Mouse (Mus musculus): ENCODE measurements at regions not wholly inside any gene's neighbourhood (a gene's known extent, or its start where the extent isn't known, plus 50 kb on each side); places are given as distances from the start of the nearest gene placed in this dataset.

- no peak overlapping the region for H3K4me3 ChIP-seq
- H3K9me3 ChIP-seq: no peaks in the 10 kb centered on the region
- H3K27me3 ChIP-seq (replicated peaks): no peaks in the 10 kb centered on the region
- H3K4me1 ChIP-seq: no peaks in the 10 kb centered on the region
- H3K4me2 ChIP-seq: no peak overlapping the region
- H3K9ac ChIP-seq: no peak overlapping the region
- no peak for ATAC-seq (ENCODE audit: extremely low read depth, insufficient number of reproducible peaks, low FRiP score, low TSS enrichment)
- H3K27ac ChIP-seq (replicated peaks): no peak overlapping the region
- H3K36me3 ChIP-seq: no peaks in the 10 kb centered on the region
- 61% methylated on average over 5 of the region's 5 CpGs for WGBS
Measured at GRCm38 (mm10) chr5:47115882-47116281, 867.1 kb upstream of the Slit2 start.

GRCm38 (mm10) chr5:47095703-47096102 lies 887.2 kb upstream of the Slit2 start:
- no peak overlapping the region for H3K4me3 ChIP-seq
- H3K36me3 ChIP-seq: no peaks in the 10 kb centered on the region
- H3K4me1 ChIP-seq: no peaks in the 10 kb centered on the region
- H3K4me2 ChIP-seq: no peak overlapping the region
- no peaks in the 10 kb centered on the region for H3K27me3 ChIP-seq (replicated peaks)
- ATAC-seq (ENCODE audit: extremely low read depth, insufficient number of reproducible peaks, low FRiP score, low TSS enrichment): no peak
- H3K9ac ChIP-seq: no peak overlapping the region
- H3K27ac ChIP-seq (replicated peaks): no peak overlapping the region
- no peaks in the 10 kb centered on the region for H3K9me3 ChIP-seq

- Histone ChIP-seq H3K9ac (no peak overlapping the region), H3K4me1 (no peaks in the 10 kb centered on the region), H3K9me3 (no peaks in the 10 kb centered on the region), H3K27me3 (replicated peaks) (no peaks in the 10 kb centered on the region), H3K4me2 (no peak overlapping the region), H3K4me3 (no peak overlapping the region), H3K27ac (replicated peaks) (no peak overlapping the region), H3K36me3 (no peaks in the 10 kb centered on the region)
- no peak for ATAC-seq (ENCODE audit: extremely low read depth, insufficient number of reproducible peaks, low FRiP score, low TSS enrichment)
- 70% methylated on average over 3 of the region's 3 CpGs for WGBS
Measured at GRCm38 (mm10) chr5:47052942-47053341, 930.0 kb upstream of the Slit2 start.

- WGBS: 45% methylated on average over 1 of the region's 1 CpGs
- Histone ChIP-seq H3K36me3 (no peaks in the 10 kb centered on the region), H3K4me2 (no peak overlapping the region), H3K27me3 (replicated peaks) (no peaks in the 10 kb centered on the region), H3K9ac (no peak overlapping the region), H3K9me3 (no peaks in the 10 kb centered on the region), H3K4me3 (no peak overlapping the region), H3K27ac (replicated peaks) (no peak overlapping the region), H3K4me1 (no peaks in the 10 kb centered on the region; the same call in 1 of the 2 replicates)
- ATAC-seq (ENCODE audit: extremely low read depth, insufficient number of reproducible peaks, low FRiP score, low TSS enrichment): no peak
Measured at GRCm38 (mm10) chr5:47036752-47037151, 946.2 kb upstream of the Slit2 start.

- no peaks in the 10 kb centered on the region; the same call in 1 of the 2 replicates for H3K4me1 ChIP-seq
- no peak overlapping the region for H3K4me2 ChIP-seq
- H3K36me3 ChIP-seq: no peaks in the 10 kb centered on the region
- ATAC-seq (ENCODE audit: extremely low read depth, insufficient number of reproducible peaks, low FRiP score, low TSS enrichment): no peak
- no peaks in the 10 kb centered on the region for H3K9me3 ChIP-seq
- H3K4me3 ChIP-seq: no peak overlapping the region
- WGBS: 58% methylated on average over 7 of the region's 7 CpGs
- H3K9ac ChIP-seq: no peak overlapping the region
- H3K27me3 ChIP-seq (replicated peaks): no peaks in the 10 kb centered on the region
- no peak overlapping the region for H3K27ac ChIP-seq (replicated peaks)
Measured at GRCm38 (mm10) chr5:47034021-47034420, 948.9 kb upstream of the Slit2 start.

- no peaks in the 10 kb centered on the region for H3K4me1 ChIP-seq
- H3K27me3 ChIP-seq (replicated peaks): no peaks in the 10 kb centered on the region
- H3K9ac ChIP-seq: no peak overlapping the region
- H3K27ac ChIP-seq (replicated peaks): no peak overlapping the region
- H3K36me3 ChIP-seq: no peaks in the 10 kb centered on the region
- ATAC-seq (ENCODE audit: extremely low read depth, insufficient number of reproducible peaks, low FRiP score, low TSS enrichment): no peak
- H3K9me3 ChIP-seq: no peaks in the 10 kb centered on the region
- no peak overlapping the region for H3K4me3 ChIP-seq
- H3K4me2 ChIP-seq: no peak overlapping the region
Measured at GRCm38 (mm10) chr5:47014351-47014750, 968.6 kb upstream of the Slit2 start.

- Histone ChIP-seq H3K36me3 (no peaks in the 10 kb centered on the region), H3K4me2 (no peak overlapping the region), H3K4me3 (no peak overlapping the region), H3K27me3 (replicated peaks) (no peaks in the 10 kb centered on the region), H3K9me3 (no peaks in the 10 kb centered on the region), H3K4me1 (no peaks in the 10 kb centered on the region), H3K27ac (replicated peaks) (no peak overlapping the region), H3K9ac (no peak overlapping the region)
- no peak for ATAC-seq (ENCODE audit: extremely low read depth, insufficient number of reproducible peaks, low FRiP score, low TSS enrichment)
- 33% methylated on average over 4 of the region's 4 CpGs for WGBS
Measured at GRCm38 (mm10) chr5:46992557-46992956, 990.4 kb upstream of the Slit2 start.

GRCm38 (mm10) chr5:46986519-46986918 lies 996.4 kb upstream of the Slit2 start:
- Histone ChIP-seq H3K4me2 (no peak overlapping the region), H3K27me3 (replicated peaks) (no peaks in the 10 kb centered on the region), H3K27ac (replicated peaks) (no peak overlapping the region), H3K9me3 (no peaks in the 10 kb centered on the region), H3K36me3 (no peaks in the 10 kb centered on the region), H3K4me1 (no peaks in the 10 kb centered on the region), H3K4me3 (no peak overlapping the region), H3K9ac (no peak overlapping the region)
- no peak for ATAC-seq (ENCODE audit: extremely low read depth, insufficient number of reproducible peaks, low FRiP score, low TSS enrichment)
- 75% methylated on average over 2 of the region's 2 CpGs for WGBS

GRCm38 (mm10) chr5:46980326-46980725 lies 1002.6 kb upstream of the Slit2 start:
- 62% methylated on average over 2 of the region's 2 CpGs for WGBS
- Histone ChIP-seq H3K9me3 (no peaks in the 10 kb centered on the region), H3K4me3 (no peak overlapping the region), H3K4me2 (no peak overlapping the region), H3K9ac (no peak overlapping the region), H3K4me1 (no peaks in the 10 kb centered on the region), H3K27me3 (replicated peaks) (no peaks in the 10 kb centered on the region), H3K27ac (replicated peaks) (no peak overlapping the region), H3K36me3 (no peaks in the 10 kb centered on the region)
- no peak for ATAC-seq (ENCODE audit: extremely low read depth, insufficient number of reproducible peaks, low FRiP score, low TSS enrichment)

GRCm38 (mm10) chr5:46968870-46969436 lies 1014.0 kb upstream of the Slit2 start:
- Histone ChIP-seq H3K36me3 (no peaks in the 10 kb centered on the region), H3K27ac (replicated peaks) (no peak overlapping the region), H3K9me3 (no peaks in the 10 kb centered on the region), H3K27me3 (replicated peaks) (no peaks in the 10 kb centered on the region), H3K4me3 (no peak overlapping the region), H3K9ac (no peak overlapping the region), H3K4me2 (no peak overlapping the region), H3K4me1 (no peaks in the 10 kb centered on the region)
- 79% methylated on average over 5 of the region's 5 CpGs for WGBS
- no peak for ATAC-seq (ENCODE audit: extremely low read depth, insufficient number of reproducible peaks, low FRiP score, low TSS enrichment)

- 31% methylated on average over 2 of the region's 2 CpGs for WGBS
- H3K4me2 ChIP-seq: no peak overlapping the region
- H3K36me3 ChIP-seq: no peaks in the 10 kb centered on the region
- no peaks in the 10 kb centered on the region for H3K27me3 ChIP-seq (replicated peaks)
- H3K27ac ChIP-seq (replicated peaks): no peak overlapping the region
- ATAC-seq (ENCODE audit: extremely low read depth, insufficient number of reproducible peaks, low FRiP score, low TSS enrichment): no peak
- no peak overlapping the region for H3K4me3 ChIP-seq
- 0 out of 2 replicates have a peak, but pooled peaks cover 4% of the 10 kb centered on the region for H3K9me3 ChIP-seq
- H3K9ac ChIP-seq: no peak overlapping the region
- no peaks in the 10 kb centered on the region for H3K4me1 ChIP-seq
Measured at GRCm38 (mm10) chr5:46960749-46961148, 1022.2 kb upstream of the Slit2 start.

- H3K4me1 ChIP-seq: no peaks in the 10 kb centered on the region
- no peak for ATAC-seq (ENCODE audit: extremely low read depth, insufficient number of reproducible peaks, low FRiP score, low TSS enrichment)
- no peaks in the 10 kb centered on the region for H3K9me3 ChIP-seq
- WGBS: 79% methylated on average over 7 of the region's 7 CpGs
- no peak overlapping the region for H3K9ac ChIP-seq
- no peak overlapping the region for H3K4me2 ChIP-seq
- H3K27ac ChIP-seq (replicated peaks): no peak overlapping the region
- no peaks in the 10 kb centered on the region for H3K36me3 ChIP-seq
- no peaks in the 10 kb centered on the region for H3K27me3 ChIP-seq (replicated peaks)
- no peak overlapping the region for H3K4me3 ChIP-seq
Measured at GRCm38 (mm10) chr5:46926324-46926723, 1056.6 kb upstream of the Slit2 start.
